In the genomic region with DNA sequence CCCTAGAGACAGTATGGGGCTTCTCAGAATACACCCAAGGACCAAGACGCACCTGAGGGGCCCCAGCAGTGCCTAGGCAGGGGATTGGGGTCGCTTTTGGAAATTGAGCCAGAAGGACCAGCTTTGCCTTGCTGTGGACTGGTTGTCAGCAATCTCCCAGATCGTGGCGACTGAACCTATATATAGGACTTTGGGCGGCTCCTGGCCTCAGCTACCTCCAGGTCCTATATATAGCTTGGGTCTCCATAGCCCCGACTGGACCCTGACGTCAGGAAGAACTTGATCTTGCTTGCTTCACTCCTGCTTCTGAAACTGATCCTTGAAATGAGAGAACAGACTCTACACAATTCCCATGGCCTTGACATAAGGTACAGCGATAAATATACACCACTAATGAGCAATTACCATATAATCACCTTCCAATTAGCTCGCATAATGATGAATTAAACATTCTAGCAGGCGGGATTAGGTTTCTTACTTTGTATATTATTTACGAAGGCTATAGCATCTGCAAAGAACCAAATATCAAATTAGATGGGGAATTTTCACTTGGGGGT, we compare ENCODE assay signal across 16 mouse cellular contexts. TPM values are rescaled to one million over a fixed set of nuclear protein-coding genes. Genes with fewer than 3 reads are reported as not detected.
A peak's percentile ranks its signal among the peaks of the same experiment; 100 is the strongest.
DNase-seq lines count a peak whose midpoint lies in the region; ATAC-seq and TF ChIP-seq lines count a peak whose summit lies in the region.
"Had no signal": no experiment of that assay in that cellular context is flagged by ENCODE, and none has a peak within 500 bp of the region (broad histone marks: within the 10 kb centered on the region; RNA-seq: fewer than 3 reads in every experiment).

No protein-coding gene starts in this region.

- H3K4me3 ChIP-seq in hindbrain, embryonic 13.5 days, result no peak overlapping the region
- H3K4me3 ChIP-seq in hindbrain, embryonic 10.5 days, result no peak overlapping the region
- no peak overlapping the region for H3K4me3 ChIP-seq in left cerebral cortex, adult 2 months
- H3K4me3 ChIP-seq: layer of hippocampus, adult 2 months; limb, embryonic 15.5 days had no signal

- intact Hi-C loops in left cerebral cortex, adult 2 months (cut with DNase I), result no loop called here

- no peak overlapping the region for H3K4me2 ChIP-seq in hindbrain, embryonic 13.5 days
- H3K4me2 ChIP-seq: limb, embryonic 15.5 days had no signal

- H3K27me3 ChIP-seq in hindbrain, embryonic 13.5 days, result peaks cover 96% of the 10 kb centered on the region
- peaks cover 95% of the 10 kb centered on the region for H3K27me3 ChIP-seq in hindbrain, embryonic 10.5 days (ENCODE audit: insufficient read depth, poor library complexity, severe bottlenecking)
- H3K27me3 ChIP-seq: CH12.LX had no signal

- no peaks in the 10 kb centered on the region for H3K36me3 ChIP-seq in hindbrain, embryonic 13.5 days
- H3K36me3 ChIP-seq in hindbrain, embryonic 10.5 days, result no peaks in the 10 kb centered on the region
- H3K36me3 ChIP-seq: limb, embryonic 15.5 days had no signal

- H3K9ac ChIP-seq in hindbrain, embryonic 13.5 days, result no peak overlapping the region
- H3K9ac ChIP-seq: limb, embryonic 15.5 days had no signal

- DNase-seq in embryo, embryonic 10.5 days (ENCODE audit: low spot score), result peak; percentile 30
- DNase-seq in embryo, embryonic 9.5 days (ENCODE audit: extremely low spot score), result no peak
- no peak for DNase-seq in hindbrain, embryonic 10.5 days (ENCODE audit: low spot score)
- DNase-seq in retina, postnatal 1 day, result peak; percentile 68
- no peak for DNase-seq in retina, embryonic 14.5 days (ENCODE audit: low spot score)
- no peak for DNase-seq in cerebellum, adult 9-10 months
- no peak for DNase-seq in left cerebral cortex, adult 2 months (ENCODE audit: extremely low spot score in 1 of 2, low spot score in 2 of 2)
- DNase-seq: cerebellum, adult 11-12 months; heart, postnatal 36 days; lung, adult 18-20 months had no signal

- peaks cover 37% of the 10 kb centered on the region for H3K4me1 ChIP-seq in hindbrain, embryonic 13.5 days (replicated peaks)
- peaks cover 61% of the 10 kb centered on the region for H3K4me1 ChIP-seq in hindbrain, embryonic 10.5 days (replicated peaks)

- ATAC-seq in hindbrain, embryonic 13.5 days (ENCODE audit: low FRiP score), result 0 out of 2 replicates have a peak, but pooled peaks have one; percentile 19

- 8% methylated on average over 11 of the region's 11 CpGs for WGBS in hindbrain, embryonic 13.5 days
- 9% methylated on average over 11 of the region's 11 CpGs for WGBS in hindbrain, embryonic 10.5 days

- H3K27ac ChIP-seq in hindbrain, embryonic 13.5 days, result no peak overlapping the region
- no peak overlapping the region for H3K27ac ChIP-seq in hindbrain, embryonic 10.5 days
- no peak overlapping the region for H3K27ac ChIP-seq in left cerebral cortex, adult 2 months
- H3K27ac ChIP-seq: limb, embryonic 15.5 days; macrophage had no signal

- no peaks in the 10 kb centered on the region for H3K9me3 ChIP-seq in hindbrain, embryonic 13.5 days
- H3K9me3 ChIP-seq in hindbrain, embryonic 10.5 days, result no peaks in the 10 kb centered on the region
- H3K9me3 ChIP-seq: limb, embryonic 15.5 days had no signal

- TF ChIP-seq CTCF in left cerebral cortex, adult 2 months (IDR thresholded peaks at IDR 0.05), result no peak

RNA-seq across cellular contexts. Expression of a gene that starts 12.0 kb away (rescaled TPM):
- polyA plus RNA-seq in hindbrain, embryonic 13.5 days (2015; fragmentation: Nextera tagmentation; extraction: Ambion mirVana), result 0.74 and 1.1 TPM in 2 replicates
- 1.2 and 2.3 TPM in 2 replicates for polyA plus RNA-seq in hindbrain, embryonic 10.5 days (2016; fragmentation: Nextera tagmentation; extraction: Ambion mirVana)
- total RNA-seq in left cerebral cortex, adult 2 months (2021), result 10 to 100 TPM; 14.5 to 15.6 TPM
- total RNA-seq: CH12.LX; granulocyte monocyte progenitor cell, adult 5-6 weeks; heart, postnatal 36 days had no signal
- polyA plus RNA-seq: macrophage had no signal

Comparison
In these comparisons a context has a peak if more than half of its experiments do, and no peak if none do; other contexts are left out.
1. DNase-seq: peak in embryo, embryonic 10.5 days (single experiment) and retina, postnatal 1 day (single experiment); none in embryo, embryonic 9.5 days (single experiment), hindbrain, embryonic 10.5 days (single experiment), retina, embryonic 14.5 days (single experiment), cerebellum, adult 9-10 months (single experiment) and left cerebral cortex, adult 2 months (0 of 2).